Mouse (Mus musculus): ENCODE measurements around the gene Pfkfb3. TPM values are rescaled to one million over a fixed set of nuclear protein-coding genes. Genes with fewer than 3 reads are reported as not detected.
A peak's percentile ranks its signal among the peaks of the same experiment; 100 is the strongest.

Gene Pfkfb3
- polyA plus RNA-seq, 1 experiment from 2014 or later: 10.7 TPM

DNA sequence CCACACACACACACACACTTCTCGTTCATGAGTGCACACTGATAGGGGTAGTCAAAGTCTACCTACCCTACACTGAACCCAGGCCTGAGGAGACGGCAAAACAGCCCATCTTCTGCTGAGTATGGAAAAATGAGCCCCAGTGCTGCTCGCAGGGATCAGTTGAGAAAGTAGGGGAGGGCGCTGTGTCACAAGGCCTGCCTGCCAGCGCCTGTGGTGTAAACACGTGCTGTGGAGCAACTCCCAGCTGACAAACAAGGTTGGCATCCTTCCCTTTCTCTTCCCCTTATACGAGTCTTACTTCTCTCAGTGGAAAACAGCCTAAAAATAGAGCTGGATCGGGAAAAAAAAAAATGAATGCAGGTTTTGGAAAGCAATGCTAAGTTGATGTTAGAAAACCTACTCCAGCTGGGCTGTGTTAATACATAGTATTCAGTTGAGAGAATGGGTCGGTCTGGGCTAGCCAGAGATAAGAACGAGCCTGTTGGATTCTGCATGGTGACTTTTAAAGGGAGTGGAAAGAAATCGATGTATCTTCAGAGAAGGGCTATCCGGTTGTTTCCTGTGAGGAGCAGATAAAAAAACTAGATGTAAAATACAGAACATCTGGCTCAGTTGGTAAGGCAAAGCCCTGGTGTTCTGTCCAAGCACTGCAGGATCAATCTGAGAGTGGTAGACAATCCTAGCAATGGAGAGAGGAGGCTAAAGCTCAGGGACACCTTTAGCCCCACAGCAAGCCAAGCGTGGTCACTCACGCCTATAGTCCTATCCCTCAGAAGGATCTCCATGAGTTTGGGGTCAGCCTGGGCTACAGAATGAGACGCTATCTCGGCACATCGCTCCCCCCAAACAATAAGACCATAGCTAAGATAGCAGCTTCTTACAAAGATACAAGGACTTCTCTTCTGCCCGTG is 40.6 kb downstream of the Pfkfb3 start:
- no peak overlapping the region for H3K4me3 ChIP-seq
- no peak for DNase-seq (ENCODE audit: low spot score)
- H3K27ac ChIP-seq: no peak overlapping the region
- H3K36me3 ChIP-seq: no peaks in the 10 kb centered on the region
- no peaks in the 10 kb centered on the region for H3K4me1 ChIP-seq
- H3K9me3 ChIP-seq (replicated peaks): no peaks in the 10 kb centered on the region
- WGBS: 77% methylated on average over 18 of the region's 18 CpGs
- no peaks in the 10 kb centered on the region for H3K27me3 ChIP-seq (ENCODE audit: low read depth, poor library complexity, severe bottlenecking)

GRCm38 (mm10) chr2:11512127-11512526 is 41.8 kb downstream of the Pfkfb3 start:
- Histone ChIP-seq H3K9me3 (replicated peaks) (no peaks in the 10 kb centered on the region), H3K36me3 (no peaks in the 10 kb centered on the region), H3K27ac (no peak overlapping the region), H3K4me3 (no peak overlapping the region), H3K27me3 (ENCODE audit: low read depth, poor library complexity, severe bottlenecking) (no peaks in the 10 kb centered on the region), H3K4me1 (no peaks in the 10 kb centered on the region)
- no peak for DNase-seq (ENCODE audit: low spot score)
- WGBS: 90% methylated on average over 1 of the region's 1 CpGs

GRCm38 (mm10) chr2:11503736-11504135 is 50.1 kb downstream of the Pfkfb3 start:
- peak overlapping the region; percentile 74 for H3K4me3 ChIP-seq
- DNase-seq (ENCODE audit: low spot score): peak; percentile 36

DNA sequence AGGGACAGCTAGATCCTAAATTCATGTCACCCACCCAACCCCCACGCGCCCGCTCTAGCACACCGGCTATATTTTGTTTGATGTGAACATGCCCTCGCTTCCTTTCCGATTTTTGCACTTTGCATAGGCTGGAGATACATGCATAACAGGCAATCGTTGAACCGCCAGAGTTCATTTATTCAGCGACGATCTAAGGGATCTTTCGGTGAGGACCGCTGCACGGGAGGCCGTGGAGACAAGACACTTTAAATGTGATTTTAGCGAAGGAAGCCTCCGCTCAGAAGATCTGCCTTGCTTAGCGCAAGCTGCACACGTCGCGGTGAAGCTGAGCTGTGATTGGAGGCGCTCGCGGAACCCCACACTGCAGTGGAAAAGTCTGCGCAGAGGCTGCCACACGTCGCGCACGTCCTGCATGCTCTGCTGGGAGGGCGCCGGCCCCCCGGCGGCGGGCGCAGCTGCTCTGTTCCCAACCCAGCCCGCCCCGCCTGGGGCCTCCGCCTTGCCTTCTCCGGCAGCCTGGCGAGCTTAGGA is 50.9 kb downstream of the Pfkfb3 start:
- under 1% methylated on average over 39 of the region's 39 CpGs for WGBS
- H3K27me3 ChIP-seq (ENCODE audit: low read depth, poor library complexity, severe bottlenecking): peaks cover 33% of the 10 kb centered on the region
- H3K9me3 ChIP-seq (replicated peaks): no peaks in the 10 kb centered on the region
- peak overlapping the region; percentile 93 for H3K27ac ChIP-seq
- peaks cover 29% of the 10 kb centered on the region for H3K4me1 ChIP-seq
- peaks cover 11% of the 10 kb centered on the region for H3K36me3 ChIP-seq
- peak; percentile 73 for DNase-seq (ENCODE audit: low spot score)
- peak overlapping the region; percentile 74 for H3K4me3 ChIP-seq

More at GRCm38 (mm10) chr2:11503736-11504135, 50.1 kb downstream of the Pfkfb3 start:
- Histone ChIP-seq H3K36me3 (peaks cover 3% of the 10 kb centered on the region; the same call in 1 of the 2 replicates), H3K27me3 (ENCODE audit: low read depth, poor library complexity, severe bottlenecking) (peaks cover 33% of the 10 kb centered on the region), H3K27ac (peak overlapping the region; percentile 93), H3K9me3 (replicated peaks) (no peaks in the 10 kb centered on the region), H3K4me1 (peaks cover 29% of the 10 kb centered on the region)
- WGBS: 8% methylated on average over 7 of the region's 7 CpGs

GRCm38 (mm10) chr2:11502255-11502765 is 51.6 kb downstream of the Pfkfb3 start:
- no peak for DNase-seq (ENCODE audit: low spot score)
- Histone ChIP-seq H3K4me1 (peaks cover 29% of the 10 kb centered on the region), H3K9me3 (replicated peaks) (no peaks in the 10 kb centered on the region), H3K36me3 (peaks cover 17% of the 10 kb centered on the region), H3K27ac (peak overlapping the region; percentile 93; the same call in 1 of the 2 replicates), H3K4me3 (peak overlapping the region; percentile 74), H3K27me3 (ENCODE audit: low read depth, poor library complexity, severe bottlenecking) (peaks cover 33% of the 10 kb centered on the region)
- 2% methylated on average over 15 of the region's 15 CpGs for WGBS

GRCm38 (mm10) chr2:11501301-11502254 is 52.3 kb downstream of the Pfkfb3 start:
- WGBS: under 1% methylated on average over 76 of the region's 76 CpGs
- H3K27me3 ChIP-seq (ENCODE audit: low read depth, poor library complexity, severe bottlenecking): peaks cover 33% of the 10 kb centered on the region
- peak; percentile 92 for DNase-seq (ENCODE audit: low spot score)
- peaks cover 18% of the 10 kb centered on the region for H3K36me3 ChIP-seq
- H3K4me1 ChIP-seq: peaks cover 29% of the 10 kb centered on the region
- H3K9me3 ChIP-seq (replicated peaks): no peaks in the 10 kb centered on the region
- peak overlapping the region; percentile 93 for H3K27ac ChIP-seq
- peak overlapping the region; percentile 74 for H3K4me3 ChIP-seq

- no peaks in the 10 kb centered on the region for H3K9me3 ChIP-seq (replicated peaks)
- 14% methylated on average over 8 of the region's 8 CpGs for WGBS
- H3K4me1 ChIP-seq: peaks cover 29% of the 10 kb centered on the region
- peak; percentile 53 for DNase-seq (ENCODE audit: low spot score)
- peak overlapping the region; percentile 93 for H3K27ac ChIP-seq
- peaks cover 18% of the 10 kb centered on the region for H3K36me3 ChIP-seq
- H3K4me3 ChIP-seq: peak overlapping the region; percentile 74
- peaks cover 33% of the 10 kb centered on the region for H3K27me3 ChIP-seq (ENCODE audit: low read depth, poor library complexity, severe bottlenecking)
Measured at GRCm38 (mm10) chr2:11500666-11501065, 53.2 kb downstream of the Pfkfb3 start.

- Histone ChIP-seq H3K36me3 (peaks cover 43% of the 10 kb centered on the region), H3K27me3 (ENCODE audit: low read depth, poor library complexity, severe bottlenecking) (no peaks in the 10 kb centered on the region), H3K9me3 (replicated peaks) (no peaks in the 10 kb centered on the region), H3K4me3 (no peak overlapping the region), H3K27ac (no peak overlapping the region), H3K4me1 (peaks cover 11% of the 10 kb centered on the region)
- DNase-seq (ENCODE audit: low spot score): no peak
- 90% methylated on average over 3 of the region's 3 CpGs for WGBS
Measured at GRCm38 (mm10) chr2:11496601-11497031, 57.3 kb downstream of the Pfkfb3 start.

- WGBS: 78% methylated on average over 7 of the region's 7 CpGs
- H3K36me3 ChIP-seq: peaks cover 60% of the 10 kb centered on the region
- H3K27ac ChIP-seq: no peak overlapping the region
Measured at GRCm38 (mm10) chr2:11494841-11495255, 59.0 kb downstream of the Pfkfb3 start.

GRCm38 (mm10) chr2:11492855-11493254 is 61.0 kb downstream of the Pfkfb3 start:
- Histone ChIP-seq H3K36me3 (peaks cover 66% of the 10 kb centered on the region), H3K4me1 (no peaks in the 10 kb centered on the region), H3K4me3 (no peak overlapping the region), H3K27me3 (ENCODE audit: low read depth, poor library complexity, severe bottlenecking) (no peaks in the 10 kb centered on the region), H3K27ac (no peak overlapping the region), H3K9me3 (replicated peaks) (no peaks in the 10 kb centered on the region)
- no peak for DNase-seq (ENCODE audit: low spot score)
- WGBS: 95% methylated on average over 5 of the region's 5 CpGs

More at GRCm38 (mm10) chr2:11494841-11495255, 59.0 kb downstream of the Pfkfb3 start:
- Histone ChIP-seq H3K4me3 (no peak overlapping the region), H3K27me3 (ENCODE audit: low read depth, poor library complexity, severe bottlenecking) (no peaks in the 10 kb centered on the region), H3K9me3 (replicated peaks) (no peaks in the 10 kb centered on the region), H3K4me1 (peaks cover under 1% of the 10 kb centered on the region)
- DNase-seq (ENCODE audit: low spot score): no peak

DNA sequence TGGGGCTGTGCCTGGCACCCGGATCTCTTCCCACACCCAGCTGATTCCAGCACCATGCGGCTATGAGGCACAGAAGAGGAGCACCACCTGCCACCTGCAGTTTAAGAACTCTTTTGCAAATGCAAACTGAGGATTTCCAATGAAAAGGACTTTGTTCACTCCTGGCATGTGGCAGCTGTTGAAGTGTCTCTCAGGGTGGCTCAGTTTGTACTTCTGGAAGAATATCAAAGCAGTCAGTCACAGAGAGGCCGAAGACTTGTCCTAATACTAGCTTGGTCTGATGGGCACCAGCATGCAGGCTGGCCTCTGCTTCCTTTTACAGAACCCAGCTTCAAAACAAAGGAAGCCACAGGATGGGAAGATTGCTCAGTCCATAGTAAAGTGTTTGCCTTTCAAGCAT is 62.4 kb downstream of the Pfkfb3 start:
- WGBS: 85% methylated on average over 3 of the region's 3 CpGs

GRCm38 (mm10) chr2:11490554-11490953 is 63.3 kb downstream of the Pfkfb3 start:
- H3K36me3 ChIP-seq: peaks cover 82% of the 10 kb centered on the region
- H3K27ac ChIP-seq: no peak overlapping the region
- no peak for DNase-seq (ENCODE audit: low spot score)
- no peaks in the 10 kb centered on the region for H3K9me3 ChIP-seq (replicated peaks)
- H3K27me3 ChIP-seq (ENCODE audit: low read depth, poor library complexity, severe bottlenecking): no peaks in the 10 kb centered on the region
- no peaks in the 10 kb centered on the region for H3K4me1 ChIP-seq
- 95% methylated on average over 4 of the region's 4 CpGs for WGBS
- no peak overlapping the region for H3K4me3 ChIP-seq

More for the DNA sequence above, 62.4 kb downstream of the Pfkfb3 start:
- no peaks in the 10 kb centered on the region for H3K27me3 ChIP-seq (ENCODE audit: low read depth, poor library complexity, severe bottlenecking)
- H3K27ac ChIP-seq: no peak overlapping the region
- no peaks in the 10 kb centered on the region for H3K4me1 ChIP-seq
- DNase-seq (ENCODE audit: low spot score): no peak
- H3K4me3 ChIP-seq: no peak overlapping the region
- no peaks in the 10 kb centered on the region for H3K9me3 ChIP-seq (replicated peaks)
- H3K36me3 ChIP-seq: peaks cover 73% of the 10 kb centered on the region
